9 mouse cellular contexts compared by ENCODE assay signal in genomic region chr2:75985124-75985523, GRCm38 (mm10). TPM values are rescaled to one million over a fixed set of nuclear protein-coding genes. Genes with fewer than 3 reads are reported as not detected.
DNase-seq lines count a peak whose midpoint lies in the region; ATAC-seq and TF ChIP-seq lines count a peak whose summit lies in the region.
"Had no signal": no experiment of that assay in that cellular context is flagged by ENCODE, and none has a peak within 500 bp of the region (broad histone marks: within the 10 kb centered on the region; RNA-seq: fewer than 3 reads in every experiment).

No protein-coding gene starts in this region.

- no peak overlapping the region for H3K9ac ChIP-seq in heart, embryonic 12.5 days
- no peak overlapping the region for H3K9ac ChIP-seq in forebrain, postnatal 0 days
- H3K9ac ChIP-seq in intestine, postnatal 0 days (ENCODE audit: low read depth, low read length), result no peak overlapping the region
- H3K9ac ChIP-seq in midbrain, embryonic 12.5 days (replicated peaks), result no peak overlapping the region

- H3K9me3 ChIP-seq in heart, embryonic 12.5 days (replicated peaks), result no peaks in the 10 kb centered on the region
- no peaks in the 10 kb centered on the region for H3K9me3 ChIP-seq in forebrain, postnatal 0 days (ENCODE audit: low read length)
- H3K9me3 ChIP-seq in intestine, postnatal 0 days (ENCODE audit: control insufficient read depth), result no peaks in the 10 kb centered on the region
- no peaks in the 10 kb centered on the region for H3K9me3 ChIP-seq in midbrain, embryonic 12.5 days

- no peak overlapping the region for H3K27ac ChIP-seq in heart, embryonic 12.5 days (ENCODE audit: poor library complexity, severe bottlenecking)
- H3K27ac ChIP-seq in forebrain, postnatal 0 days (ENCODE audit: low read depth, low read length), result no peak overlapping the region
- H3K27ac ChIP-seq in intestine, postnatal 0 days (ENCODE audit: low read depth, low read length), result no peak overlapping the region
- peak overlapping the region; percentile 22; the same call in 1 of the 2 replicates for H3K27ac ChIP-seq in midbrain, embryonic 12.5 days (replicated peaks)
- H3K27ac ChIP-seq in small intestine, adult 2 months (ENCODE audit: insufficient read depth, low read depth, low read length), result no peak overlapping the region
- H3K27ac ChIP-seq: macrophage had no signal

- no peaks in the 10 kb centered on the region for H3K36me3 ChIP-seq in heart, embryonic 12.5 days
- no peaks in the 10 kb centered on the region for H3K36me3 ChIP-seq in forebrain, postnatal 0 days (ENCODE audit: insufficient read depth)
- no peaks in the 10 kb centered on the region for H3K36me3 ChIP-seq in intestine, postnatal 0 days (ENCODE audit: control insufficient read depth, insufficient read depth)
- no peaks in the 10 kb centered on the region for H3K36me3 ChIP-seq in midbrain, embryonic 12.5 days
- H3K36me3 ChIP-seq in small intestine, adult 2 months (ENCODE audit: control insufficient read depth, insufficient read depth, low read length), result no peaks in the 10 kb centered on the region

- 3% methylated on average over 2 of the region's 2 CpGs for WGBS in heart, embryonic 12.5 days
- WGBS in forebrain, postnatal 0 days, result 2% methylated on average over 2 of the region's 2 CpGs
- 2% methylated on average over 2 of the region's 2 CpGs for WGBS in intestine, postnatal 0 days
- 3% methylated on average over 2 of the region's 2 CpGs for WGBS in midbrain, embryonic 12.5 days
- 1% methylated on average over 2 of the region's 2 CpGs for WGBS in small intestine, adult 2 months

- TF ChIP-seq CTCF in forebrain, postnatal 0 days (IDR thresholded peaks at IDR 0.05; ENCODE audit: low read depth), result peak; percentile 100
- peak; percentile 99 for TF ChIP-seq CTCF in intestine, postnatal 0 days (IDR thresholded peaks at IDR 0.05; ENCODE audit: low read depth)
- peak; percentile 96; the same call in 1 of the 2 replicates for TF ChIP-seq CTCF in small intestine, adult 2 months (IDR thresholded peaks at IDR 0.05; ENCODE audit: extremely low read depth, insufficient read length, insufficient replicate concordance, low read depth, low read length)

- no peak for TF ChIP-seq POLR2A in small intestine, adult 2 months (IDR thresholded peaks at IDR 0.05; ENCODE audit: low read depth, low read length)

- intact Hi-C loops in left cerebral cortex, postnatal 25 days (cut with DNase I), result loop anchor here (1.0 kb wide), 1 partner anchor 82 kb away; no protein-coding TSS in a partner anchor

- no peaks in the 10 kb centered on the region for H3K27me3 ChIP-seq in heart, embryonic 12.5 days (replicated peaks)
- no peaks in the 10 kb centered on the region for H3K27me3 ChIP-seq in forebrain, postnatal 0 days (ENCODE audit: insufficient read depth, low read length)
- no peaks in the 10 kb centered on the region for H3K27me3 ChIP-seq in intestine, postnatal 0 days (replicated peaks; ENCODE audit: control insufficient read depth, insufficient read depth, low read length)
- no peaks in the 10 kb centered on the region for H3K27me3 ChIP-seq in midbrain, embryonic 12.5 days
- H3K27me3 ChIP-seq in small intestine, adult 2 months (ENCODE audit: control insufficient read depth, insufficient read depth, low read length), result no peaks in the 10 kb centered on the region

- no peak for ATAC-seq in heart, embryonic 12.5 days (ENCODE audit: insufficient number of reproducible peaks, low FRiP score)
- ATAC-seq in forebrain, postnatal 0 days, result peak; percentile 65
- peak; percentile 67 for ATAC-seq in intestine, postnatal 0 days
- ATAC-seq in midbrain, embryonic 12.5 days (ENCODE audit: low FRiP score, low read depth), result peak; percentile 46; the same call in 1 of the 2 replicates

- H3K4me3 ChIP-seq in heart, embryonic 12.5 days, result no peak overlapping the region
- no peak overlapping the region for H3K4me3 ChIP-seq in forebrain, postnatal 0 days (ENCODE audit: low read depth, low read length)
- H3K4me3 ChIP-seq in intestine, postnatal 0 days (ENCODE audit: low read depth, low read length), result no peak overlapping the region
- H3K4me3 ChIP-seq in midbrain, embryonic 12.5 days, result no peak overlapping the region
- H3K4me3 ChIP-seq in small intestine, adult 2 months (ENCODE audit: low read depth, low read length), result no peak overlapping the region

- H3K4me2 ChIP-seq in heart, embryonic 12.5 days, result no peak overlapping the region
- 0 out of 2 replicates have a peak overlapping the region, but pooled peaks have one; percentile 4 for H3K4me2 ChIP-seq in forebrain, postnatal 0 days (ENCODE audit: low read depth)
- no peak overlapping the region for H3K4me2 ChIP-seq in intestine, postnatal 0 days (replicated peaks; ENCODE audit: low read depth)
- no peak overlapping the region for H3K4me2 ChIP-seq in midbrain, embryonic 12.5 days (replicated peaks)

- peaks cover 4% of the 10 kb centered on the region; the same call in 1 of the 2 replicates for H3K4me1 ChIP-seq in heart, embryonic 12.5 days (replicated peaks)
- H3K4me1 ChIP-seq in forebrain, postnatal 0 days (ENCODE audit: insufficient read depth), result peaks cover 17% of the 10 kb centered on the region; the same call in 1 of the 2 replicates
- H3K4me1 ChIP-seq in intestine, postnatal 0 days (replicated peaks; ENCODE audit: control insufficient read depth, insufficient read depth, low read length), result no peaks in the 10 kb centered on the region
- H3K4me1 ChIP-seq in midbrain, embryonic 12.5 days, result peaks cover 11% of the 10 kb centered on the region
- no peaks in the 10 kb centered on the region for H3K4me1 ChIP-seq in small intestine, adult 2 months (ENCODE audit: control insufficient read depth, insufficient read depth, insufficient read length, low read length)

- peak; percentile 94 for DNase-seq in heart, adult 11 months
- DNase-seq in cerebellum, adult 11-12 months, result peak; percentile 52
- DNase-seq in forebrain, postnatal 0 days, result peak; percentile 88
- DNase-seq in left cerebral cortex, postnatal 25 days (ENCODE audit: low spot score in 2 of 2), result peak; percentile 78 to 89

RNA-seq across cellular contexts. Expression of gene Ttc30a1, which starts 3.4 kb away (rescaled TPM):
- polyA plus RNA-seq in heart, embryonic 12.5 days (2016; fragmentation: Nextera tagmentation; extraction: Ambion mirVana), result 6.1 and 6.7 TPM in 2 replicates
- total RNA-seq in forebrain, postnatal 0 days (2014; rRNA removed), result 10.8 and 10.9 TPM in 2 replicates
- 3.9 and 4.8 TPM in 2 replicates for polyA plus RNA-seq in forebrain, postnatal 0 days (2015; fragmentation: Nextera tagmentation; extraction: Ambion mirVana)
- 2.4 and 2.6 TPM in 2 replicates for polyA plus RNA-seq in intestine, postnatal 0 days (2015; fragmentation: Nextera tagmentation; extraction: Ambion mirVana)
- total RNA-seq in left cerebral cortex, postnatal 25 days (2021), result 1 to 10 TPM; 2.8 to 3.1 TPM
- 9.1 and 9.3 TPM in 2 replicates for polyA plus RNA-seq in midbrain, embryonic 12.5 days (2016; fragmentation: Nextera tagmentation; extraction: Ambion mirVana)
- polyA plus RNA-seq in small intestine, adult 2 months (2012; rRNA removed), result 1.1 and 1.3 TPM in 2 replicates

RNA-seq across cellular contexts. Expression of gene Ttc30a2, which starts 7.2 kb away (rescaled TPM):
- polyA plus RNA-seq in heart, embryonic 12.5 days (2016; fragmentation: Nextera tagmentation; extraction: Ambion mirVana), result 0.72 and 1.5 TPM in 2 replicates
- 0.81 and 0.92 TPM in 2 replicates for total RNA-seq in forebrain, postnatal 0 days (2014; rRNA removed)
- 0.21 and 0.24 TPM in 2 replicates for polyA plus RNA-seq in forebrain, postnatal 0 days (2015; fragmentation: Nextera tagmentation; extraction: Ambion mirVana)
- polyA plus RNA-seq in intestine, postnatal 0 days (2015; fragmentation: Nextera tagmentation; extraction: Ambion mirVana), result 0.13 and 0.23 TPM in 2 replicates
- total RNA-seq in left cerebral cortex, postnatal 25 days (2021), result under 1 TPM; 0.25 to 0.85 TPM
- 0.63 and 0.70 TPM in 2 replicates for polyA plus RNA-seq in midbrain, embryonic 12.5 days (2016; fragmentation: Nextera tagmentation; extraction: Ambion mirVana)
- polyA plus RNA-seq in small intestine, adult 2 months (2012; rRNA removed), result 0.09 and 0.11 TPM in 2 replicates
- polyA plus RNA-seq: macrophage had no signal

RNA-seq across cellular contexts. Expression of gene Ttc30b, which starts 46.7 kb away (rescaled TPM):
- 9.7 and 10.7 TPM in 2 replicates for polyA plus RNA-seq in heart, embryonic 12.5 days (2016; fragmentation: Nextera tagmentation; extraction: Ambion mirVana)
- 27.2 and 27.4 TPM in 2 replicates for total RNA-seq in forebrain, postnatal 0 days (2014; rRNA removed)
- 17.8 and 20.6 TPM in 2 replicates for polyA plus RNA-seq in forebrain, postnatal 0 days (2015; fragmentation: Nextera tagmentation; extraction: Ambion mirVana)
- 6.4 and 6.7 TPM in 2 replicates for polyA plus RNA-seq in intestine, postnatal 0 days (2015; fragmentation: Nextera tagmentation; extraction: Ambion mirVana)
- total RNA-seq in left cerebral cortex, postnatal 25 days (2021), result 10 to 100 TPM; 12.0 to 13.2 TPM
- 8.8 and 9.7 TPM in 2 replicates for polyA plus RNA-seq in midbrain, embryonic 12.5 days (2016; fragmentation: Nextera tagmentation; extraction: Ambion mirVana)
- 2.9 and 5.9 TPM in 2 replicates for polyA plus RNA-seq in small intestine, adult 2 months (2012; rRNA removed)
